Mouse (Mus musculus): ENCODE results near the gene Slc25a47.

Slc25a47 gene

DNA sequence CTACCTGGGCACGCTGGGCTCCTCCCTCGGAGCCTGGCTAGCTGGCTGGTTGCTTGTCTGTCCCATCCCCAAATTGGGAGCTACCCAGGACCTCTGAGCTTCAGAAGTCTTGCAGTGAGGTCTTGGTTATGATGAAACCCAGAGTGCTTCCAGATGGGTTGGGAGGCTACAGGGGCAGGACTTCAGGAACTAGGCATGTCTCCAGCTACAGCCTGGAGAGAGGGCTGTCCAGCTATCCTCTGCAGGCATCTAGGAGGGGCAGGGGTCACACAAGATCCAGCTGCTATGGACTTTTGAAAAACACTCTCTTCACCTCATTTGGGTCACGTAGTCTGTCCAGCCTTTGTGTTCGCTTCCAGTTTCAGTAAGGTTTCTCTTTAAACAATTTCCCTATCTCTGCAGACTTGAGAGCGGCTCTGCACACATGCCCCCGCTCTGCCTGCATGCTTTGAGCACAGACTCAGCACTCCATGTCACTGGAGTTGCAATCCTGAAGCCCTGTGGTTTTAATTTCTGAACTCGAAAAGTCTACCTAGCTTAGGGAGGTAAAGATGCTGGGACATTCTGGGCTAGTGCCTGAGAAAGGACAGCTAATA lies 21.8 kb downstream of the Slc25a47 start:
- DNase-seq (ENCODE audit: low spot score), result no peak

GRCm38 (mm10) chr12:108858486-108858885 lies 22.6 kb downstream of the Slc25a47 start:
- DNase-seq (ENCODE audit: low spot score), result no peak

DNA sequence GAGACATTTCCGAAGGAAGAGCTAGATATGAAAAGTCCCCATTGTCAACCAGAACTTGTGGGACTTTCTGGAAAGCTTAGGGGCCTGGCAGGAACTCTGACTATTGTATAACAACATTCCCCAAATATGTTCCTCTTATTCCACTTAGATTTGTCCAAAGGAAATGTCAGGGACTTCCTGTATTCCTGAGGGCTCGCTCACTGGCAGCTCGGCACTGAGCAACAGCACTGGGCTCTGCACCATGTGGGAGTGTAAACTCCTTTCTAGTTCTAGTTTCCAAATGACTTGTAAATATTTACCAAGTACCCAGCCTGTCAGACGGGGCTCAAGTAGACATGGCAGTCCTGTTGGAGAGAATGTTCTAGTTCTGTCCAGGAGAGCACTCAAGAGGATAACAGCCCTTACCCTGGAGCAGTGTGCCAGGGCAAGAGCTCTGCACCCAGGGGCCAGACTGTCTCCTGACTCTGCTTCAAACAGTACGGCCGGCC lies 29.2 kb downstream of the Slc25a47 start:
- DNase-seq (ENCODE audit: low spot score), result no peak

DNA sequence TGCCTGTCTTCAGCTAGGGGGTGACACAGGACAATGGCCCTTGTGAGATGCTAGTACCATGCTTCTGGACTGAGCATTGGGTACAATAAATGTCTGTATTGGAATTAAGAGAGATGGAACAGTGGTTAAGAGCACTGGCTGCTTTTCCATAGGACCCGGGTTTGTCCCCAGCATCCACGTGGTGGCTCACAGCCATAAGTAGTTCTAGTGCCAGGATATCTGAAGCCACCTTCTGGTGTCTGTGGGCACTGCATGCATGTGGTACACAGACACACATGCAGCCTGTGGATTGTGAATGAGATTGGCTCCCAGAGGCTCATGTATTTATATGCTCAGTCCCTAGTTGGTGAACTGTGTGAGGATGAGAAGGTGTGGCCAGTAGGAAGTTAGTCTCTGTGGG lies 33.7 kb downstream of the Slc25a47 start:
- DNase-seq (ENCODE audit: low spot score), result no peak

GRCm38 (mm10) chr12:108873122-108873521 lies 37.3 kb downstream of the Slc25a47 start:
- DNase-seq (ENCODE audit: low spot score), result no peak

- DNase-seq (ENCODE audit: low spot score), result no peak
Measured at GRCm38 (mm10) chr12:108879138-108879537, 43.3 kb downstream of the Slc25a47 start.

- no peak for DNase-seq (ENCODE audit: low spot score)
Measured at GRCm38 (mm10) chr12:108880606-108881005, 44.8 kb downstream of the Slc25a47 start.

GRCm38 (mm10) chr12:108881192-108881591 lies 45.3 kb downstream of the Slc25a47 start:
- DNase-seq (ENCODE audit: low spot score), result no peak

DNA sequence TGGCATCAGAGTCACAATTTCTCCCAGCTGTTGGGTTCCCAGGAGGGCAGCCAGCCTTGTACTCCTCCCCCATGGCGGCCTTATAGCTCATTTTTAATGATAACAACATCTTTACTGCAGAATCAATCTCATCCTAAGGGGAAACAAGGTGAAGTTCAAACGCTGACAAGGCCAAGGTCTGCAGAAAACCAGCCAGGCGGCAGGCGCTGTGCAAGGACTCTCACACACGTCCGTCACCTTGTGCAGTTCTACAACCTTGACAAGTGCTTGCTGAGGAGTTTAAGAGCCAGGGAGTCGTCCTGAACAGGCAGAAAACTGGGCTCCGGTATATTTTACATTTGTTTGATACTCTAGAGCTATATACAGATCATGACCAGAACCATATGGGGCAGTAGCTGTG lies 46.9 kb downstream of the Slc25a47 start:
- DNase-seq (ENCODE audit: low spot score), result no peak

- DNase-seq (ENCODE audit: low spot score), result no peak
Measured at GRCm38 (mm10) chr12:108885906-108886305, 50.1 kb downstream of the Slc25a47 start.

DNA sequence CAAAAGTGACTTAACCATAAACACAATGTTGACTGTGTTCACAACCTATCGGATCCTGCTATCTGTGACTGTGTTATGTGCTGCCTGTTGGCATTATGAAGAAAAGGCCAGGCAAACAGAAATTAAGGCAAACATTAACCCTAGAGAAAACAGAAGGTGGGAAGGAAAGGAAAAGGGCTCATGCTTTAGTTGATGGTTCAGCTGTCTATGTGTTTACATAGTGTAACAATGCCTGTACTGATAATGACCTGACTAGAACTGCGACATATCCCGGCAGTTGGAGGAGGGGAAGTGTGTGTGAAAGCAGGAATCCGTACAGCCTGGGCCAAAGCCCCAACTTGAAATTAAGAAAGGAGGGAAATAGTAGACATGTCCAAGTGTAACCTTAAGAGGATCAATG lies 51.2 kb downstream of the Slc25a47 start:
- DNase-seq (ENCODE audit: low spot score), result no peak

- DNase-seq (ENCODE audit: low spot score), result no peak
Measured at GRCm38 (mm10) chr12:108888632-108889031, 52.8 kb downstream of the Slc25a47 start.

- DNase-seq (ENCODE audit: low spot score), result peak; percentile 2
Measured at GRCm38 (mm10) chr12:108892989-108893714, 57.3 kb downstream of the Slc25a47 start, which contains the start of gene Wdr25. Gene Wdr25 (plus strand): TSS chr12:108893631.

- peak; percentile 87 for DNase-seq (ENCODE audit: low spot score)
Measured at GRCm38 (mm10) chr12:108893715-108894431, 58.0 kb downstream of the Slc25a47 start, which contains the start of gene Wars. Gene Wars (minus strand): TSS chr12:108894174.

DNA sequence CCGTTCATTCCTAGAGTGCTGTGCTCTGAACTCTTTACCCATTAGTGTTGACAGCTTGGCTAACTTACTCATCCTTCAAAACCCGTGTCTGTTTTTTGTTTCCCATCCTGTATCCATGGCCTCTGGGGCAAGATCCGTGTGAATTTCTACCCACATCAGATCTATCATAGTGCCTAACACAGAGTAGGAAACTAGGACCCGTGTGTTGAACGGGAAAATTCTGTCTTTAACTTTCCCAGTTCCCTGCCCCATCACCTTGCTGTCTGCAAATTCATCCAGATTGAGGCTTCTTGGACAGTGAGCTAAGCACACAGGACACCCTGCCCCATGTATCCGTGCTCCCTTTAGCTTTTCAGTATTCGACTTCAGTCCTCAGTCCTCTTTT lies 58.6 kb downstream of the Slc25a47 start:
- no peak for DNase-seq (ENCODE audit: low spot score)

GRCm38 (mm10) chr12:108896006-108896405 lies 60.2 kb downstream of the Slc25a47 start:
- DNase-seq (ENCODE audit: low spot score), result no peak

DNA sequence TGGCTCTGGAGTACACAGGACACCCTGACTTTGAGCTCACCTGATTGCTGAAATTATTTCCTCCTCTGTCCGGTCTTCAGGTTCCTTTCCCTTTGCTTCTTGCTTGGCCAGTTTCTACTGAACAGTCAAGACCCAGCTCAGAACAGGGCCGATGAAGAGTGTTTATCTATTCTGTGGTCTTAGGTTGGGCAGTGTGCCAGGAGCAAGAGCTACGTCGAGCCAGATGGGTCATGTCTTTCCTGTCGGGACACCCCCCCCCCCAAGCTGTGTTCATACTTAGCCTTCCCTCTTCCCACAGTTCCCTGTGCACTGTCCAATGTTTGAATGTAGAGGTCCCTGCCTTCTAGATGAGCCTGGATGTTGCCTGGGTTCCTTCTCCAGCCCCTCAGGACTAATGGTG lies 65.5 kb downstream of the Slc25a47 start:
- no peak for DNase-seq (ENCODE audit: low spot score)

GRCm38 (mm10) chr12:108902940-108903339 lies 67.1 kb downstream of the Slc25a47 start:
- DNase-seq (ENCODE audit: low spot score), result peak; percentile 27

- DNase-seq (ENCODE audit: low spot score), result no peak
Measured at GRCm38 (mm10) chr12:108903600-108904275, 67.9 kb downstream of the Slc25a47 start.

DNA sequence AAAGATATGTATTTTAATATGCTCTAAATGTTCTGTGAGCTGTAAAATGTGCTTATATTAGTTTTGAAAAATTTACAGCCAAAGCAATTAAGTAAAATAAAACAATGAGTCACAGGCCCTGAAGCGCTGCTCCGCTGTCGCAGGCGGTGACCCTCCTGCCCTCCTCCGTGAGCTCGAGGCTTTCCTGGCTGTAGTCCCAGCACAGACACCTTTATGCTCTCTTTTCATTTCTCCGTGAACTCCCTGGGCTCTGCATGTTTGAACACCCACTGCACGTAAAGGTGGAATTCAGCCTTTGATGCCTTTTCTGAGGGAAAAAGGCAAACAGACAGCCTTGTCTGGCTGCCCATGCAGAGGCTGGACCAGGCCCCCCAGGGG lies 68.4 kb downstream of the Slc25a47 start:
- DNase-seq (ENCODE audit: low spot score), result no peak

DNA sequence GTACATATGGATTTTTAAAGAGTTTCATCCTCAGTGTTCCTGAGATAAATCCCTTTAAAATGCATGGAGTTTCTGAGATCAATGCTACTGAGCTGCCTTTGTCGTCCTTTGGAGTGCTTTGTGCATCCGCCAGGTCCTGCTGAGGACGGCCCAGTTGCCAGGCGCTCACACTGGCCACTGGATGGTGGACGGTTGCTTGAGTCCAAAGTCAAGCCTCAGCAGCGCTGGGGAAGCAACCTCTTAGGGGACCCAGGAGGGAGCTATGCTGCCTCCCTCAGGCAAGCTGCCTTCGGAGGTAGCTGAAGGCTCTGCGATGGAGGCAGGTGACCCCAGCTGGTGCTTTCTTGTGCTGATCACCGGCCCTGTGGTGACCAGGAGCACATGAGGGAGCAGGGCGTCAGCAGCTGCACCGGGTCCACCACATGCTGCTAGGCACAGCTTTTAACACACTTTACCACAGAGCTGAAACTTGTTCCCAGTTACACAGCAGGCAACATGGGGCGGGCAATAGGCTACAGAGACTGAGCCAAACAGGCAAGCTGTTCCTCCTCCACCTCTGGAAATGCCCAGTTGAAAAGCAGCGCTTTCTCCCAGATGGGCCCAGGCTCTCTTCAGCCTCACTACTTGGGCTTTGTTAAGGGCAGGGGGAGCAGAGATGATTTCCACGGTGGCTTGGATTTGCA lies 69.9 kb downstream of the Slc25a47 start:
- no peak for DNase-seq (ENCODE audit: low spot score)

DNA sequence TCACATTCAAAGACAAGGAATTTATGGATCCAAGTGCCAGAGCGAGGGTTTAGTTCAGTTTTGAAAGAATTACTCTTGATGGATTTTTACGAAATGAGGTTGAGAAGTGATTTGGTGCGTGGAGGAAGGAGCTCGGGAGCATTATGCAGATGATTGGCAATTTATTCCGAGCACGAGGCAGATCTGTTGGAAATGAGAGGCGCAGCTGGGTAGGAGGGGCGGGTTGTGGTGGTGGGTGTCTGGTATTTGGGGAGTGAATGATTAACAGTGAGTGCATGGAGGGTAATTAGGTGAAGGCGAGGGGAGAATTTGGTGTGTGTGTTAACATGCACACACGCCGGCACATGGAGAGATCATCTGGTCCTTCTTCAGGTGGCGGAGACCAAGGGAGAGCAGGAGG lies 70.6 kb downstream of the Slc25a47 start:
- no peak for DNase-seq (ENCODE audit: low spot score)
